Mouse (Mus musculus) olfactory bulb, adult 2 months (tissue): ENCODE data around the gene Ntn4.

Source experiments
- CTCF ChIP-seq: fragments of 200-500 bp; IDR thresholded peaks from 2 replicates; pipeline ENCODE4 v1.5.1; 2012; ENCODE audit warnings: low read depth, mild to moderate bottlenecking, low read length, moderate library complexity; ENCODE audit not compliant: insufficient read depth
- POLR2A ChIP-seq: fragments of 200-500 bp; IDR thresholded peaks from 2 replicates; pipeline ENCODE4 v1.6.1; 2012; ENCODE audit warnings: mild to moderate bottlenecking, low read depth, low read length, moderate library complexity; ENCODE audit not compliant: insufficient read depth

GRCm38 (mm10) chr10:93679191-93680007 is 38.9 kb downstream of the Ntn4 start:
- TF ChIP-seq CTCF (no peak), POLR2A (no peak)
